Mouse (Mus musculus) heart, embryonic 12.5 days (tissue): ENCODE results near the gene Hsdl1. TPM values are rescaled to one million over a fixed set of nuclear protein-coding genes. Genes with fewer than 3 reads are reported as not detected.

Source experiments
- ATAC-seq: fragments of 200-750 bp; cut with Nextera tagmentation; 2 replicates; pipeline ENCODE4 v1.8.0; 2017; ENCODE audit warnings: moderate TSS enrichment, moderate library complexity; ENCODE audit not compliant: insufficient number of reproducible peaks, low FRiP score
- H3K27ac ChIP-seq: fragments of 300-500 bp; sonication (generic); 2 replicates; pipeline ENCODE4 v1.5.1; 2016; ENCODE audit warnings: mild to moderate bottlenecking, moderate library complexity; ENCODE audit not compliant: poor library complexity, severe bottlenecking
- H3K27me3 ChIP-seq: fragments of 300-500 bp; sonication (generic); replicated peaks from 2 replicates; pipeline ENCODE4 v1.6.1; 2016; ENCODE audit warnings: mild to moderate bottlenecking, moderate library complexity
- H3K36me3 ChIP-seq: fragments of 300-500 bp; sonication (generic); 2 replicates; pipeline ENCODE4 v1.6.1; 2016; ENCODE audit warnings: mild to moderate bottlenecking, moderate library complexity
- H3K4me1 ChIP-seq: fragments of 300-500 bp; sonication (generic); replicated peaks from 2 replicates; pipeline ENCODE4 v1.6.1; 2016; ENCODE audit warnings: mild to moderate bottlenecking
- H3K4me2 ChIP-seq: fragments of 300-500 bp; sonication (generic); 2 replicates; pipeline ENCODE4 v1.6.1; 2016; ENCODE audit warnings: mild to moderate bottlenecking, moderate library complexity
- H3K4me3 ChIP-seq: fragments of 300-500 bp; sonication (generic); 2 replicates; pipeline ENCODE4 v1.5.1; 2016; ENCODE audit warnings: mild to moderate bottlenecking
- H3K9ac ChIP-seq: fragments of 300-500 bp; sonication (generic); 2 replicates; pipeline ENCODE4 v1.6.1; 2016; ENCODE audit warnings: mild to moderate bottlenecking, moderate library complexity
- H3K9me3 ChIP-seq: fragments of 300-500 bp; sonication (generic); replicated peaks from 2 replicates; pipeline ENCODE4 v1.6.1; 2016; ENCODE audit warnings: mild to moderate bottlenecking, moderate library complexity
- WGBS: fragments of 180-500 bp; shearing (Covaris S2); methylation state at CpG from one replicate; pipeline ENCODE4 v1.1.7; 2016; 5-methylcytosine and 5-hydroxymethylcytosine counted together
- polyA plus RNA-seq: library from polyadenylated mRNA; unstranded; fragments of >200 nt; fragmentation: Nextera tagmentation; extraction: Ambion mirVana; gene quantifications from 2 replicates; pipeline ENCODE4 v1.2.1, GENCODE M21; 2016

The Hsdl1 gene
- polyA plus RNA-seq, 1 experiment from 2014 or later, result 41.9 TPM

GRCm38 (mm10) chr8:119615096-119615495 is 40.1 kb upstream of the Hsdl1 start:
- Histone ChIP-seq H3K4me3 (no peak overlapping the region), H3K9me3 (no peaks in the 10 kb centered on the region), H3K36me3 (no peaks in the 10 kb centered on the region), H3K27me3 (peaks cover 35% of the 10 kb centered on the region), H3K4me2 (no peak overlapping the region), H3K9ac (no peak overlapping the region), H3K27ac (no peak overlapping the region), H3K4me1 (peaks cover under 1% of the 10 kb centered on the region; the same call in 1 of the 2 replicates)
- no peak for ATAC-seq
- WGBS, result 69% methylated on average over 14 of the region's 14 CpGs

GRCm38 (mm10) chr8:119612471-119612870 is 37.5 kb upstream of the Hsdl1 start, which contains the start of gene Adad2:
Gene Adad2, plus strand, starts transcription at chr8:119612747.
- no peak for ATAC-seq
- WGBS, result 70% methylated on average over 26 of the region's 26 CpGs
- Histone ChIP-seq H3K27ac (no peak within 1 kb of the TSS), H3K9me3 (peaks cover 12% of the 10 kb centered on the region), H3K36me3 (no peaks in the 10 kb centered on the region), H3K4me2 (no peak within 1 kb of the TSS), H3K9ac (no peak within 1 kb of the TSS), H3K27me3 (peaks cover 35% of the 10 kb centered on the region), H3K4me3 (no peak within 1 kb of the TSS), H3K4me1 (no peaks in the 10 kb centered on the region)

- H3K27ac ChIP-seq, result no peak overlapping the region
- no peak for ATAC-seq
- H3K4me3 ChIP-seq, result no peak overlapping the region
- H3K9me3 ChIP-seq, result peaks cover 12% of the 10 kb centered on the region
- peaks cover 16% of the 10 kb centered on the region for H3K36me3 ChIP-seq
- H3K27me3 ChIP-seq, result no peaks in the 10 kb centered on the region
- H3K4me2 ChIP-seq, result no peak overlapping the region
- WGBS, result 81% methylated on average over 2 of the region's 2 CpGs
- no peak overlapping the region for H3K9ac ChIP-seq
- H3K4me1 ChIP-seq, result peaks cover 11% of the 10 kb centered on the region
These were observed 31.2 kb upstream of the Hsdl1 start for GRCm38 (mm10) chr8:119606224-119606623.

- H3K27ac ChIP-seq, result 0 out of 2 replicates have a peak within 1 kb of the TSS, but pooled peaks have one; percentile 36
- peaks cover 11% of the 10 kb centered on the region for H3K4me1 ChIP-seq
- peak; percentile 86 for ATAC-seq
- peak within 1 kb of the TSS; percentile 80 for H3K9ac ChIP-seq
- H3K36me3 ChIP-seq, result peaks cover 28% of the 10 kb centered on the region
- peak within 1 kb of the TSS; percentile 83 for H3K4me3 ChIP-seq
- under 1% methylated on average over 23 of the region's 23 CpGs for WGBS
- no peaks in the 10 kb centered on the region for H3K27me3 ChIP-seq
- H3K4me2 ChIP-seq, result peak within 1 kb of the TSS; percentile 88
- H3K9me3 ChIP-seq, result peaks cover 12% of the 10 kb centered on the region
These were observed 30.0 kb upstream of the Hsdl1 start, which contains the start of gene Taf1c for GRCm38 (mm10) chr8:119604996-119605395. Gene Taf1c, minus strand, starts transcription at chr8:119605222.

- 24% methylated on average over 12 of the region's 12 CpGs for WGBS
These were observed 29.4 kb upstream of the Hsdl1 start for GRCm38 (mm10) chr8:119604398-119604803.

GRCm38 (mm10) chr8:119603771-119604170 is 28.8 kb upstream of the Hsdl1 start:
- Histone ChIP-seq H3K9me3 (peaks cover 4% of the 10 kb centered on the region; the same call in 1 of the 2 replicates), H3K36me3 (peaks cover 40% of the 10 kb centered on the region), H3K4me1 (peaks cover 11% of the 10 kb centered on the region), H3K9ac (no peak overlapping the region), H3K27ac (no peak overlapping the region), H3K4me3 (no peak overlapping the region; the same call in 1 of the 2 replicates), H3K27me3 (no peaks in the 10 kb centered on the region), H3K4me2 (peak overlapping the region; percentile 88)
- ATAC-seq, result no peak
- WGBS, result 93% methylated on average over 4 of the region's 4 CpGs

More at GRCm38 (mm10) chr8:119604398-119604803, 29.4 kb upstream of the Hsdl1 start:
- Histone ChIP-seq H3K4me2 (peak overlapping the region; percentile 88), H3K9ac (peak overlapping the region; percentile 80), H3K9me3 (peaks cover 8% of the 10 kb centered on the region), H3K27ac (no peak overlapping the region), H3K27me3 (no peaks in the 10 kb centered on the region), H3K36me3 (peaks cover 34% of the 10 kb centered on the region), H3K4me3 (peak overlapping the region; percentile 83), H3K4me1 (peaks cover 11% of the 10 kb centered on the region)
- ATAC-seq, result 0 out of 2 replicates have a peak, but pooled peaks have one; percentile 17

GRCm38 (mm10) chr8:119591456-119591855 is 16.5 kb upstream of the Hsdl1 start:
- H3K9ac ChIP-seq, result no peak overlapping the region
- no peak overlapping the region for H3K4me2 ChIP-seq
- no peak overlapping the region for H3K4me3 ChIP-seq
- 86% methylated on average over 7 of the region's 7 CpGs for WGBS
- no peaks in the 10 kb centered on the region for H3K36me3 ChIP-seq
- H3K9me3 ChIP-seq, result no peaks in the 10 kb centered on the region; the same call in 1 of the 2 replicates
- no peak overlapping the region for H3K27ac ChIP-seq
- no peak for ATAC-seq
- peaks cover 8% of the 10 kb centered on the region; the same call in 1 of the 2 replicates for H3K27me3 ChIP-seq
- H3K4me1 ChIP-seq, result peaks cover 56% of the 10 kb centered on the region

- no peak for ATAC-seq
- WGBS, result 50% methylated on average over 14 of the region's 14 CpGs
- Histone ChIP-seq H3K9ac (no peak overlapping the region), H3K4me2 (no peak overlapping the region), H3K27me3 (peaks cover 8% of the 10 kb centered on the region; the same call in 1 of the 2 replicates), H3K9me3 (no peaks in the 10 kb centered on the region; the same call in 1 of the 2 replicates), H3K27ac (no peak overlapping the region), H3K4me3 (no peak overlapping the region), H3K36me3 (no peaks in the 10 kb centered on the region), H3K4me1 (peaks cover 52% of the 10 kb centered on the region)
These were observed 15.4 kb upstream of the Hsdl1 start for GRCm38 (mm10) chr8:119590348-119590747.

- Histone ChIP-seq H3K27me3 (peaks cover 8% of the 10 kb centered on the region; the same call in 1 of the 2 replicates), H3K4me2 (peak overlapping the region; percentile 37), H3K27ac (peak overlapping the region; percentile 86), H3K4me3 (no peak overlapping the region), H3K4me1 (peaks cover 49% of the 10 kb centered on the region), H3K9ac (no peak overlapping the region; the same call in 1 of the 2 replicates), H3K36me3 (no peaks in the 10 kb centered on the region), H3K9me3 (no peaks in the 10 kb centered on the region; the same call in 1 of the 2 replicates)
- ATAC-seq, result peak; percentile 74
- WGBS, result 12% methylated on average over 10 of the region's 10 CpGs
These were observed 13.9 kb upstream of the Hsdl1 start for GRCm38 (mm10) chr8:119588844-119589243.

GRCm38 (mm10) chr8:119588321-119588720 is 13.3 kb upstream of the Hsdl1 start:
- peak overlapping the region; percentile 37 for H3K4me2 ChIP-seq
- H3K27ac ChIP-seq, result peak overlapping the region; percentile 86
- WGBS, result 57% methylated on average over 4 of the region's 4 CpGs
- H3K27me3 ChIP-seq, result peaks cover 8% of the 10 kb centered on the region; the same call in 1 of the 2 replicates
- H3K4me3 ChIP-seq, result no peak overlapping the region
- no peaks in the 10 kb centered on the region; the same call in 1 of the 2 replicates for H3K9me3 ChIP-seq
- no peak overlapping the region; the same call in 1 of the 2 replicates for H3K9ac ChIP-seq
- H3K36me3 ChIP-seq, result no peaks in the 10 kb centered on the region
- H3K4me1 ChIP-seq, result peaks cover 48% of the 10 kb centered on the region
- ATAC-seq, result no peak

- H3K4me3 ChIP-seq, result peak overlapping the region; percentile 43
- H3K27me3 ChIP-seq, result no peaks in the 10 kb centered on the region
- H3K27ac ChIP-seq, result no peak overlapping the region
- 0 out of 2 replicates have a peak, but pooled peaks have one; percentile 37 for ATAC-seq
- H3K36me3 ChIP-seq, result no peaks in the 10 kb centered on the region
- H3K4me1 ChIP-seq, result peaks cover 63% of the 10 kb centered on the region
- H3K4me2 ChIP-seq, result peak overlapping the region; percentile 68
- no peaks in the 10 kb centered on the region; the same call in 1 of the 2 replicates for H3K9me3 ChIP-seq
- H3K9ac ChIP-seq, result peak overlapping the region; percentile 66
- 20% methylated on average over 17 of the region's 24 CpGs for WGBS
These were observed 10.9 kb upstream of the Hsdl1 start for GRCm38 (mm10) chr8:119585901-119586300.
